Mouse (Mus musculus) liver, embryonic 11.5 days (tissue): ENCODE measurements around the gene 1700001P01Rik. TPM values are rescaled to one million over a fixed set of nuclear protein-coding genes. Genes with fewer than 3 reads are reported as not detected.

Source experiments
- ATAC-seq: fragments of 200-750 bp; cut with Nextera tagmentation; replicated peaks from 2 replicates; pipeline ENCODE4 v1.8.0; 2017; ENCODE audit warnings: moderate number of reproducible peaks, mild to moderate bottlenecking, moderate TSS enrichment, moderate library complexity; ENCODE audit not compliant: low FRiP score
- DNase-seq: peaks from one replicate; pipeline ENCODE4 v3.0.0-alpha.2; 2017; ENCODE audit warnings: low spot score
- H3K27ac ChIP-seq: fragments of 300-500 bp; sonication (generic); 2 replicates; pipeline ENCODE4 v1.5.1; 2014; ENCODE audit warnings: mild to moderate bottlenecking, low read depth, low read length, control low read depth
- H3K27me3 ChIP-seq: fragments of 300-500 bp; sonication (generic); replicated peaks from 2 replicates; pipeline ENCODE4 v1.6.1; 2014; ENCODE audit warnings: low read length, mixed read lengths; ENCODE audit not compliant: control insufficient read depth, insufficient read depth
- H3K36me3 ChIP-seq: fragments of 300-500 bp; sonication (generic); 2 replicates; pipeline ENCODE4 v1.6.1; 2014; ENCODE audit warnings: mild to moderate bottlenecking, low read length, moderate library complexity, mixed read lengths; ENCODE audit not compliant: control insufficient read depth, insufficient read depth
- H3K4me1 ChIP-seq: fragments of 300-500 bp; sonication (generic); replicated peaks from 2 replicates; pipeline ENCODE4 v1.6.1; 2014; ENCODE audit warnings: low read length, mixed read lengths; ENCODE audit not compliant: control insufficient read depth, insufficient read depth
- H3K4me2 ChIP-seq: fragments of 300-500 bp; sonication (generic); 2 replicates; pipeline ENCODE4 v1.6.1; 2014; ENCODE audit warnings: mild to moderate bottlenecking, control low read depth, moderate library complexity
- H3K4me3 ChIP-seq: fragments of 300-500 bp; sonication (generic); 2 replicates; pipeline ENCODE4 v1.5.1; 2014; ENCODE audit warnings: low read depth, low read length, control low read depth
- H3K9ac ChIP-seq: fragments of 300-500 bp; sonication (generic); 2 replicates; pipeline ENCODE4 v1.6.1; 2014; ENCODE audit warnings: low read depth, low read length, control low read depth
- H3K9me3 ChIP-seq: fragments of 300-500 bp; sonication (generic); 2 replicates; pipeline ENCODE4 v1.6.1; 2016; ENCODE audit warnings: low read length, inconsistent platforms, mixed read lengths; ENCODE audit not compliant: control insufficient read depth
- WGBS: fragments of 180-500 bp; shearing (Covaris S2); extraction: QIAGEN DNeasy Blood & Tissue Kit; methylation state at CpG from one replicate; pipeline ENCODE4 v1.1.7; 2014; 5-methylcytosine and 5-hydroxymethylcytosine counted together
- polyA plus RNA-seq: library from polyadenylated mRNA; unstranded; fragments of >200 nt; fragmentation: Nextera tagmentation; extraction: Ambion mirVana; gene quantifications from 2 replicates; pipeline ENCODE4 v1.2.1, GENCODE M21; 2014

The 1700001P01Rik gene
- polyA plus RNA-seq, 1 experiment from 2014 or later: not detected

DNA sequence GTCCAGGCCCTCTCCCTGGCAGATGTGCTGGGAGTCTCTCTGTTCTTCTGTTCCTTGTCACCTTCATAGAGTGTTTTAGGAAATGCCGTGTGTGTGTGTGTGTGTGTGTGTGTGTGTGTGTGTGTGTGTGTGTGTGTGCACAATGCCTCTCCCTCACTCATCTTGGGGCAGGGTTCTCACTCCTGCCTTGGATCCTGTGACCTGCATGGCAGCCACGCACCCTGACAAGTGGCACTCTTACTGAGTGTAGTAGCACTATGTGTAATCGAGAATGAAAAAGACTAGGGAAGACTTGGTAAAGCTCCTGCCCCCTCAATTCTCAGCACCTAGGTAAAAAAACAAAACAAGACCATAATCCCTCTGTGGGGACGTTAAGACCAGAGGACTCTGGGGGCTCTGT lies 43.4 kb upstream of the 1700001P01Rik start:
- H3K27ac ChIP-seq: peak overlapping the region; percentile 62; the same call in 1 of the 2 replicates
- WGBS: 70% methylated on average over 4 of the region's 4 CpGs
- H3K36me3 ChIP-seq: peaks cover 4% of the 10 kb centered on the region; the same call in 1 of the 2 replicates

DNA sequence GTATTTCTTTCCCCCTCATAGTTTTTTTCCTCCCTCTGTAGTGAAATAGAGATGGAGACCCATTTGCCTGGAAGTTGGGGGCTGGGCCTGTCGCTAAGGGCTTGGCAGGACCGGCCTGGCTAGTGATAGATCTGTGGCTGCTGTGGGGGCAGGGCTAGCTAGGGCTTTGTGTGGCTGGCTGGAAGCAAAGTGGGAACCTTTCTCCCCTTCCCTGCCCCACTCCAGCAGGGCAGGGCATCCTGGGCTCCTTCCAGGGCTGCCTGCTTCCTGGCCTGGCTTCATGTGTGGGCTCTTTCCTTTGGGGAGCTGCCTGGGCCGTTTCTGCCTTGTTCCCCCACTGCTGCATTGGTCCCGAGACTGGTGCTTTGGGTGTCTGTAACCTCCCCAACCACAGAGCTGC lies 42.9 kb upstream of the 1700001P01Rik start:
- peaks cover 2% of the 10 kb centered on the region; the same call in 1 of the 2 replicates for H3K36me3 ChIP-seq
- no peak overlapping the region for H3K4me3 ChIP-seq
- 18% methylated on average over 4 of the region's 4 CpGs for WGBS
- DNase-seq (no peak), ATAC-seq (no peak)
- H3K4me1 ChIP-seq: peaks cover 56% of the 10 kb centered on the region
- H3K4me2 ChIP-seq: peak overlapping the region; percentile 4; the same call in 1 of the 2 replicates
- peak overlapping the region; percentile 44; the same call in 1 of the 2 replicates for H3K9ac ChIP-seq
- H3K9me3 ChIP-seq: no peaks in the 10 kb centered on the region
- H3K27ac ChIP-seq: peak overlapping the region; percentile 62
- H3K27me3 ChIP-seq: no peaks in the 10 kb centered on the region

More for the DNA sequence above, 43.4 kb upstream of the 1700001P01Rik start:
- H3K9me3 ChIP-seq: no peaks in the 10 kb centered on the region
- no peak for ATAC-seq
- no peak overlapping the region; the same call in 1 of the 2 replicates for H3K4me2 ChIP-seq
- H3K27me3 ChIP-seq: no peaks in the 10 kb centered on the region
- H3K4me1 ChIP-seq: peaks cover 55% of the 10 kb centered on the region
- no peak for DNase-seq
- H3K4me3 ChIP-seq: no peak overlapping the region
- H3K9ac ChIP-seq: peak overlapping the region; percentile 44; the same call in 1 of the 2 replicates

DNA sequence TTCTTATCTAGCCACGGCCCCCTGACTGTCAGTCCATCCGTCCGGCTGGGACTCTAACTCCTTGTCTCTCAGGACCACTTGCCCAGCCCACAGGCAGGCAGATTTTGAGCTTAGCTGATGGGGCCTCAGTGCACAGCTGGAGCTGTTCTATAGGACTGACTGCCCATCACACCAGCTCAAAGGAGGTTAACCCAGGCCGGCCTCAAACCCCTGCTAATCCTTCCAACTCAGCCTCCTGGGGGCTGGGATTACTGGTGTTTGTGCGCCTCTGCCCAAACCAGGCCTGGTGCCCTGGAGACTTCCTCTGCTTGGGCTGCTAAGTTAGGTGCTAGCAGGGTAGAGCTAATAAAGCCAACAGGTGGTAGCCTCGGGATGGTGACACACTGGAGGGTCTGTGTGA lies 42.3 kb upstream of the 1700001P01Rik start:
- H3K36me3 ChIP-seq: peaks cover 2% of the 10 kb centered on the region; the same call in 1 of the 2 replicates
- peaks cover 62% of the 10 kb centered on the region for H3K4me1 ChIP-seq

DNA sequence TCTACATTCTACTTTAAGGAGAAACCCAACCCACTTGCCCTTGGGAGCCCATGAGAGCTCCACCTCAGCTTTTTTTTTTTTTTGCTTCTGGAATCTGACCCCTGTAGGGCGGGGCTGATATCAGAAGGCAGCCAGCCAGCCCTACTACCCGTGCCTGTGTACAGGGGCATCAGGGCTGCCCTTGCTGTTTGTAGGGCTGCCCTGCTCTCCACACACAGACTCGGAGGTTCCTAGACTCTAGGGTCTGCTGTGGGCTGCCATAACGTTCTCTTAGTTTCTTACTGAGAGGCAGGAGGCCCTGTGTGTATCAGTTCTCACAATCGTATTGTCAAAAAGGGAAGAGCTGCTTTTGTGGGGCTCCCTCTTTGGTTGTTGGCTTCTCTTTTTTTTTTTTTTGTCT lies 41.7 kb upstream of the 1700001P01Rik start:
- Histone ChIP-seq H3K4me3 (no peak overlapping the region), H3K4me2 (peak overlapping the region; percentile 39), H3K9ac (0 out of 2 replicates have a peak overlapping the region, but pooled peaks have one; percentile 7), H3K27ac (peak overlapping the region; percentile 46), H3K36me3 (peaks cover 2% of the 10 kb centered on the region; the same call in 1 of the 2 replicates), H3K9me3 (no peaks in the 10 kb centered on the region), H3K27me3 (no peaks in the 10 kb centered on the region), H3K4me1 (peaks cover 68% of the 10 kb centered on the region)
- ATAC-seq (peak; percentile 72), DNase-seq (no peak)
- WGBS: 10% methylated on average over 5 of the region's 5 CpGs

More for the DNA sequence above, 42.3 kb upstream of the 1700001P01Rik start:
- Histone ChIP-seq H3K9me3 (no peaks in the 10 kb centered on the region), H3K4me2 (peak overlapping the region; percentile 4; the same call in 1 of the 2 replicates), H3K9ac (no peak overlapping the region; the same call in 1 of the 2 replicates), H3K4me3 (no peak overlapping the region), H3K27ac (peak overlapping the region; percentile 46), H3K27me3 (no peaks in the 10 kb centered on the region)
- 32% methylated on average over 6 of the region's 6 CpGs for WGBS
- DNase-seq: no peak
- no peak for ATAC-seq

DNA sequence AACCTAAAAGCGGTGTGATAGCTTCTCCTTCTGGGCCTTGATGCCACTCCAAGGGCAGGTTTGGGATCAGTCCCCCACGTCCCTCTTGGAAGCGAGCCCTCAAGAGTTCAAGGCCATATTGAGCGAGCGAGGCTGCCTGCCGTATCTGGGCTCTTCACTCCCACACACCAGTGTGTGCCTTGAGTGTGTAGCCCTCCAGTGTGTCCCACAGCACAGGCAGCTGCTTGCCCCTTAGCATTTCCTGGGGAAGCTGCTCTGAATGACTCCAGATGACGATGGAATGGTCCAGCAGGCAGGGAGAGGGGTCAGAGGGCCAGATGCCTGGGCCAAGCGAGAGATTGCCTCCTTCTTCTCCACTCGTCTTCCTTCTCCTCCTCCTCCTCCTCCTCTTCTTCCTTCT lies 41.2 kb upstream of the 1700001P01Rik start:
- Histone ChIP-seq H3K4me1 (peaks cover 71% of the 10 kb centered on the region), H3K27me3 (no peaks in the 10 kb centered on the region), H3K9ac (no peak overlapping the region), H3K4me2 (no peak overlapping the region), H3K4me3 (no peak overlapping the region), H3K9me3 (no peaks in the 10 kb centered on the region), H3K36me3 (peaks cover 2% of the 10 kb centered on the region; the same call in 1 of the 2 replicates), H3K27ac (no peak overlapping the region)
- no peak for ATAC-seq
- no peak for DNase-seq
- 50% methylated on average over 9 of the region's 9 CpGs for WGBS

DNA sequence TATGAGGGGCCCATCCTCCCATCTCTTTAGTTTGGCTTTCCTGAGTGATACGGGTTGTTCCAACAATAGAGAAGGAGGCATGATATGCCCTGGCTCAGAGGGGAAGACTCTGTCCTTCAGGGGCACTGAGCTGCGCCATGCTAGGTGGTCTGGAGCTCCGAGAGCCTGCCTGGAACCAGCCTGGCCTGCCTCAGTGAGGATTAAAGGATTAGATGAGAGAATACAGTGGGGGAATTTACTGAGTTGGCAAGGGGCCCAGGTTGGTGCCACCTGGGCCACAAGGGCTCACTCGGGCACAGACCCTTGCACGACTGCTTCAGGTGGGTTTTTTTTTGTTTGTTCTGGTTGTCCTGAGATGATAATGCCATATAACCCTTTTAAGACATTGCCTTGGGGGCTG lies 40.5 kb upstream of the 1700001P01Rik start:
- Histone ChIP-seq H3K4me3 (no peak overlapping the region), H3K4me1 (peaks cover 70% of the 10 kb centered on the region), H3K9ac (no peak overlapping the region), H3K27ac (no peak overlapping the region), H3K36me3 (no peaks in the 10 kb centered on the region; the same call in 1 of the 2 replicates), H3K4me2 (no peak overlapping the region; the same call in 1 of the 2 replicates), H3K27me3 (no peaks in the 10 kb centered on the region), H3K9me3 (no peaks in the 10 kb centered on the region)
- 77% methylated on average over 5 of the region's 5 CpGs for WGBS
- ATAC-seq: no peak
- no peak for DNase-seq

DNA sequence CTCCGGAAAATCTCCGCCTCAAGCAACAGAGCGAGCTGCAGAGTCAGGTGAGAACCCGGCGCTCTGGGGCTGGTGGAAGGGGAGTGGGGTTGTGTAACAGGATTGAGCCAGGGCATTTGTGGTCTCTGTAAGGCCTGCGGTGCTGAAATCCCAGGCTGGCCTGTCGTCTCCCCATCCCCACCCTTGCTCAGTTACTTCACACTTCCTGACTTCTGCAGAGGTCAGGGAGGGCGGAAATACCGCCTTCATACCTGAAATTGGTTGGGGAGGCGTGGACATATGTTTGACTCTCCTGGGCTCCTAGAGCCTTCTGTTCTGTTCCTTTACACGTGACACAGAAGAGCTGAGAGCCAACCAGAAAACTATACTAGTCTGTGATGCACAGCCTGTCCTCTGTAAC lies 40.0 kb upstream of the 1700001P01Rik start:
- H3K9ac ChIP-seq: no peak overlapping the region
- no peak overlapping the region for H3K4me3 ChIP-seq
- no peaks in the 10 kb centered on the region; the same call in 1 of the 2 replicates for H3K36me3 ChIP-seq
- no peaks in the 10 kb centered on the region for H3K9me3 ChIP-seq
- ATAC-seq: no peak
- no peak for DNase-seq
- H3K4me1 ChIP-seq: peaks cover 66% of the 10 kb centered on the region
- H3K27me3 ChIP-seq: no peaks in the 10 kb centered on the region
- WGBS: 80% methylated on average over 11 of the region's 11 CpGs
- no peak overlapping the region; the same call in 1 of the 2 replicates for H3K4me2 ChIP-seq
- no peak overlapping the region for H3K27ac ChIP-seq

DNA sequence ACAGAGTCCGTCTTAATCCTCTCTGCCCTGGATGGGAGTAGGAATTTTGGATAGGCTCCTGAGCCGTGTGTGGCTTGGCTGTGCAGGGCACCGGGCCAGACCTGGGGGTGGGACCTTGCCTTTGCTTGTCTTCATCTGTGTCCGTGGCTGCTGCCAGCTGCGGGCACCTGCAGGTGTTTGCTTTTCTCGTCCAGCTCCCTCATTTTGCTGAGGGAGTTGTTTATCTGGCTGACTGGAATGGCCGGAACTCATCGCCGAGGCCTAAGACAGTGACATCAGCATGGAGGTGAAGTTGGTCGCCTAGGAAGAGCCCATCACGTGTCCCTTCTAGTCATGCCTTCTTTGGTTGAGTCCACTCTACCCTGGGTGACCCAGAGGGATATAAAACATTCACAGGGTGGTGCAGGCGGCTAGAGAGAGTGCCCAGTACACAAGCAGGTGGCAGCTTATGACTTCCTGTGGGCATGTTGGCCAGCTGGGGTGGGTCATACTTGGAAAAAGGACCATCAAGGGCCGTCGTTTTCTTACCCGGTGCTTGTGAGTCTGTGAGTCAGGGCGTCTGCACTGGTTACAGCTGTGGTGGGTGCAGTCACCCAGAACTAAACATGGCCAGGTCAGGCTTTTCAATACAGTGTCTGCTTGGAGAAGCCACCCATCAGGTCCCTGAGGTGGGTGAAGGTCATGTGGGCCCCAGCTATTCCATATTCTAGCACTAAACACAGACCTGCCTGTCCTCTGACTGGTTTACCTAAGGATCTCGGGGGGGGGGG lies 38.2 kb upstream of the 1700001P01Rik start:
- H3K27ac ChIP-seq: no peak overlapping the region
- H3K4me1 ChIP-seq: peaks cover 71% of the 10 kb centered on the region
- no peak for DNase-seq

More for the DNA sequence above, 38.2 kb upstream of the 1700001P01Rik start:
- WGBS: 78% methylated on average over 17 of the region's 17 CpGs
- no peaks in the 10 kb centered on the region for H3K9me3 ChIP-seq
- ATAC-seq: no peak
- no peak overlapping the region for H3K4me2 ChIP-seq
- peaks cover 2% of the 10 kb centered on the region; the same call in 1 of the 2 replicates for H3K36me3 ChIP-seq
- H3K9ac ChIP-seq: no peak overlapping the region
- H3K4me3 ChIP-seq: no peak overlapping the region
- no peaks in the 10 kb centered on the region for H3K27me3 ChIP-seq
